10 mouse cellular contexts compared by ENCODE assay signal in the genomic region with DNA sequence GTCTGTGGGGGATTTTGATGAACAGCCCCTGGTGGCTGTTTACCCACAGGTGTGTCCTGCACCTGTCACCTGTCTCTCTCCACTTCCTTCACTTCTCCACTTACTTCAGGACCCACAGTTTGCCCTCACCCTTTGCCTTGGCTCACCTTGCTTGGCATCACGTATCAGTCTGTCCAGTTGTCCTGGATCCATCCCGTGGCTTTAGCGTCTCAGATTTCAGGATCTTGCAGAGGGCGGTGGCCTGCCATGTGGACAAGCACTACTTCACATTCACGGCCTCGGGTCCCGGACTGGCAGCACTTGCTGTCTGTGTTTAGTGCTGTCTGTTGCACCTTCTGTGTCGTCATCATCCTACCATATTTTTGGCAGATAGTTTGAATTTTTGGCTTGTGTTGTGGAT. TPM values are rescaled to one million over a fixed set of nuclear protein-coding genes. Genes with fewer than 3 reads are reported as not detected.
DNase-seq lines count a peak whose midpoint lies in the region; ATAC-seq and TF ChIP-seq lines count a peak whose summit lies in the region.
"Had no signal": no experiment of that assay in that cellular context is flagged by ENCODE, and none has a peak within 500 bp of the region (broad histone marks: within the 10 kb centered on the region; RNA-seq: fewer than 3 reads in every experiment).

No protein-coding gene starts in this region.

- H3K27ac ChIP-seq in gastrocnemius, adult 2 months: peak overlapping the region; percentile 79
- no peak overlapping the region for H3K27ac ChIP-seq in kidney, postnatal 0 days
- no peak overlapping the region for H3K27ac ChIP-seq in embryonic facial prominence, embryonic 11.5 days (replicated peaks; ENCODE audit: low read depth, low read length)
- peak overlapping the region; percentile 35 for H3K27ac ChIP-seq in liver, postnatal 0 days (ENCODE audit: low read depth)
- H3K27ac ChIP-seq in midbrain, embryonic 14.5 days (replicated peaks; ENCODE audit: low read depth, low read length): no peak overlapping the region
- H3K27ac ChIP-seq: embryonic facial prominence, embryonic 13.5 days; left cerebral cortex, adult 2 months had no signal

- peaks cover 26% of the 10 kb centered on the region for H3K4me1 ChIP-seq in kidney, postnatal 0 days (replicated peaks; ENCODE audit: insufficient read depth, low read length)
- no peaks in the 10 kb centered on the region; the same call in 1 of the 2 replicates for H3K4me1 ChIP-seq in embryonic facial prominence, embryonic 11.5 days (ENCODE audit: control insufficient read depth, insufficient read depth, low read length)
- peaks cover 65% of the 10 kb centered on the region for H3K4me1 ChIP-seq in liver, postnatal 0 days (ENCODE audit: insufficient read depth)
- peaks cover 14% of the 10 kb centered on the region; the same call in 1 of the 2 replicates for H3K4me1 ChIP-seq in midbrain, embryonic 14.5 days (ENCODE audit: control insufficient read depth, insufficient read depth, low read length)

- TF ChIP-seq CTCF in gastrocnemius, adult 2 months (IDR thresholded peaks at IDR 0.05): no peak
- TF ChIP-seq CTCF in kidney, postnatal 0 days (IDR thresholded peaks at IDR 0.05; ENCODE audit: low read depth): no peak
- no peak for TF ChIP-seq CTCF in liver, postnatal 0 days (IDR thresholded peaks at IDR 0.05; ENCODE audit: low read depth)

- WGBS in kidney, postnatal 0 days: 22% methylated on average over 8 of the region's 8 CpGs
- WGBS in embryonic facial prominence, embryonic 11.5 days: 44% methylated on average over 8 of the region's 8 CpGs
- WGBS in liver, postnatal 0 days (ENCODE audit: insufficient replicate concordance): 60% methylated on average over 8 of the region's 8 CpGs
- WGBS in midbrain, embryonic 14.5 days: 68% methylated on average over 8 of the region's 8 CpGs

- no peaks in the 10 kb centered on the region for H3K36me3 ChIP-seq in kidney, postnatal 0 days (ENCODE audit: insufficient read depth, low read length)
- H3K36me3 ChIP-seq in embryonic facial prominence, embryonic 11.5 days (replicated peaks; ENCODE audit: control insufficient read depth, insufficient read depth, low read depth, low read length): no peaks in the 10 kb centered on the region
- H3K36me3 ChIP-seq in liver, postnatal 0 days (replicated peaks; ENCODE audit: insufficient read depth, low read length): 0 out of 2 replicates have a peak, but pooled peaks cover 5% of the 10 kb centered on the region
- no peaks in the 10 kb centered on the region for H3K36me3 ChIP-seq in midbrain, embryonic 14.5 days (ENCODE audit: control insufficient read depth, insufficient read depth, low read length)
- H3K36me3 ChIP-seq: embryonic facial prominence, embryonic 13.5 days had no signal

- H3K4me3 ChIP-seq in gastrocnemius, adult 2 months: peak overlapping the region; percentile 57
- no peak overlapping the region for H3K4me3 ChIP-seq in kidney, postnatal 0 days (replicated peaks; ENCODE audit: low read depth, low read length)
- no peak overlapping the region for H3K4me3 ChIP-seq in embryonic facial prominence, embryonic 11.5 days (ENCODE audit: low read depth, low read length)
- no peak overlapping the region for H3K4me3 ChIP-seq in liver, postnatal 0 days (ENCODE audit: low read depth, low read length)
- H3K4me3 ChIP-seq in midbrain, embryonic 14.5 days (replicated peaks; ENCODE audit: low read depth, low read length): no peak overlapping the region
- H3K4me3 ChIP-seq: embryonic facial prominence, embryonic 13.5 days; left cerebral cortex, adult 2 months had no signal

- no peak overlapping the region for H3K9ac ChIP-seq in kidney, postnatal 0 days (ENCODE audit: low read depth, low read length)
- no peak overlapping the region for H3K9ac ChIP-seq in embryonic facial prominence, embryonic 11.5 days (replicated peaks; ENCODE audit: low read length)
- H3K9ac ChIP-seq in liver, postnatal 0 days (replicated peaks): no peak overlapping the region
- no peak overlapping the region for H3K9ac ChIP-seq in midbrain, embryonic 14.5 days (replicated peaks; ENCODE audit: low read length)
- H3K9ac ChIP-seq: embryonic facial prominence, embryonic 13.5 days had no signal

- peak; percentile 63 for DNase-seq in gastrocnemius, adult 2 months
- no peak for DNase-seq in gastrocnemius, postnatal 14 days
- no peak for DNase-seq in kidney, postnatal 0 days (ENCODE audit: low spot score)
- DNase-seq in kidney, adult 18-20 months: no peak
- no peak for DNase-seq in embryonic facial prominence, embryonic 11.5 days (ENCODE audit: low spot score)
- no peak for DNase-seq in liver, postnatal 0 days
- DNase-seq in midbrain, embryonic 14.5 days: no peak
- no peak for DNase-seq in layer of hippocampus, postnatal 25 days (ENCODE audit: extremely low spot score in 1 of 2, low spot score in 1 of 2)

- peak; percentile 41; the same call in 1 of the 2 replicates for ATAC-seq in kidney, postnatal 0 days (replicated peaks; ENCODE audit: low FRiP score, low read depth)
- ATAC-seq in embryonic facial prominence, embryonic 11.5 days (replicated peaks; ENCODE audit: insufficient number of reproducible peaks, low FRiP score, low TSS enrichment, low read depth): peak; percentile 50; the same call in 1 of the 2 replicates
- ATAC-seq in liver, postnatal 0 days: no peak
- ATAC-seq in midbrain, embryonic 14.5 days (ENCODE audit: low FRiP score, low TSS enrichment): no peak

- no peaks in the 10 kb centered on the region for H3K9me3 ChIP-seq in kidney, postnatal 0 days (replicated peaks; ENCODE audit: low read length)
- H3K9me3 ChIP-seq in embryonic facial prominence, embryonic 11.5 days (replicated peaks; ENCODE audit: control insufficient read depth, low read length): no peaks in the 10 kb centered on the region
- no peaks in the 10 kb centered on the region for H3K9me3 ChIP-seq in liver, postnatal 0 days (ENCODE audit: low read length)
- H3K9me3 ChIP-seq in midbrain, embryonic 14.5 days (ENCODE audit: control insufficient read depth, low read length): no peaks in the 10 kb centered on the region
- H3K9me3 ChIP-seq: embryonic facial prominence, embryonic 13.5 days had no signal

- H3K4me2 ChIP-seq in kidney, postnatal 0 days (ENCODE audit: low read length): no peak overlapping the region
- no peak overlapping the region for H3K4me2 ChIP-seq in embryonic facial prominence, embryonic 11.5 days (ENCODE audit: low read depth, low read length)
- peak overlapping the region; percentile 39; the same call in 1 of the 2 replicates for H3K4me2 ChIP-seq in liver, postnatal 0 days (ENCODE audit: low read depth, low read length)
- H3K4me2 ChIP-seq in midbrain, embryonic 14.5 days (ENCODE audit: low read length): no peak overlapping the region
- H3K4me2 ChIP-seq: embryonic facial prominence, embryonic 13.5 days had no signal

- no peak for TF ChIP-seq EP300 in liver, postnatal 0 days (IDR thresholded peaks at IDR 0.05; ENCODE audit: low read depth)

- H3K27me3 ChIP-seq in kidney, postnatal 0 days (ENCODE audit: insufficient read depth, low read length): no peaks in the 10 kb centered on the region
- H3K27me3 ChIP-seq in embryonic facial prominence, embryonic 11.5 days (ENCODE audit: control insufficient read depth, insufficient read depth, low read length): no peaks in the 10 kb centered on the region
- H3K27me3 ChIP-seq in liver, postnatal 0 days (ENCODE audit: insufficient read depth, low read length): no peaks in the 10 kb centered on the region
- H3K27me3 ChIP-seq in midbrain, embryonic 14.5 days (ENCODE audit: control insufficient read depth, insufficient read depth, low read length): no peaks in the 10 kb centered on the region
- H3K27me3 ChIP-seq: embryonic facial prominence, embryonic 13.5 days had no signal

- intact Hi-C loops in gastrocnemius, adult 2 months (cut with DNase I): loop anchor here (5.0 kb wide), 1 partner anchor 42 kb away; no protein-coding TSS in a partner anchor
- intact Hi-C loops in gastrocnemius, postnatal 14 days (cut with DNase I; ENCODE audit: low total_unique reads): loop anchor here (5.0 kb wide), 1 partner anchor 42 kb away; no protein-coding TSS in a partner anchor

RNA-seq across cellular contexts. Expression of a gene that starts 10.7 kb away (rescaled TPM):
- total RNA-seq in gastrocnemius, adult 2 months (2021): 1 to 10 TPM; 7.6 to 9.1 TPM
- total RNA-seq in gastrocnemius, postnatal 14 days (2021): 10 to 100 TPM; 10.2 to 10.4 TPM
- polyA plus RNA-seq in kidney, postnatal 0 days (2015; fragmentation: Nextera tagmentation; extraction: Ambion mirVana): 7.4 and 7.6 TPM in 2 replicates
- polyA plus RNA-seq in embryonic facial prominence, embryonic 11.5 days (2014; fragmentation: Nextera tagmentation; extraction: Ambion mirVana): 11.5 and 11.8 TPM in 2 replicates
- polyA plus RNA-seq in liver, postnatal 0 days (2015; fragmentation: Nextera tagmentation; extraction: Ambion mirVana): 8.3 and 8.4 TPM in 2 replicates
- polyA plus RNA-seq in midbrain, embryonic 14.5 days (2014; fragmentation: Nextera tagmentation; extraction: Ambion mirVana): 27.4 and 37.5 TPM in 2 replicates
- 10 to 100 TPM; 71.5 to 72.6 TPM for total RNA-seq in layer of hippocampus, postnatal 25 days (2021)

Comparison
In these comparisons a context has a peak if more than half of its experiments do, and no peak if none do; other contexts are left out.
1. H3K27ac ChIP-seq: peak in gastrocnemius, adult 2 months (single experiment) and liver, postnatal 0 days (single experiment); none in kidney, postnatal 0 days (single experiment), embryonic facial prominence, embryonic 11.5 days (single experiment) and midbrain, embryonic 14.5 days (single experiment).
2. ATAC-seq: peak in kidney, postnatal 0 days (single experiment) and embryonic facial prominence, embryonic 11.5 days (single experiment); none in liver, postnatal 0 days (single experiment) and midbrain, embryonic 14.5 days (single experiment).